Mouse (Mus musculus) liver, embryonic 12.5 days (tissue): Measurements from ENCODE around the gene Tab1. TPM values are rescaled to one million over a fixed set of nuclear protein-coding genes. Genes with fewer than 3 reads are reported as not detected.

ENCODE experiments used
- ATAC-seq: fragments of 200-750 bp; cut with Nextera tagmentation; 2 replicates; pipeline ENCODE4 v1.8.0; 2017; ENCODE audit warnings: moderate number of reproducible peaks, mild to moderate bottlenecking, moderate library complexity
- H3K27ac ChIP-seq: fragments of 300-500 bp; sonication (generic); 2 replicates; pipeline ENCODE4 v1.5.1; 2016; ENCODE audit warnings: mild to moderate bottlenecking
- H3K27me3 ChIP-seq: fragments of 300-500 bp; sonication (generic); replicated peaks from 2 replicates; pipeline ENCODE4 v1.6.1; 2016; ENCODE audit warnings: mild to moderate bottlenecking, moderate library complexity
- H3K36me3 ChIP-seq: fragments of 300-500 bp; sonication (generic); 2 replicates; pipeline ENCODE4 v1.6.1; 2016; ENCODE audit warnings: mild to moderate bottlenecking, moderate library complexity
- H3K4me1 ChIP-seq: fragments of 300-500 bp; sonication (generic); 2 replicates; pipeline ENCODE4 v1.6.1; 2016
- H3K4me2 ChIP-seq: fragments of 300-500 bp; sonication (generic); 2 replicates; pipeline ENCODE4 v1.6.1; 2016; ENCODE audit warnings: mild to moderate bottlenecking, moderate library complexity
- H3K4me3 ChIP-seq: fragments of 300-500 bp; sonication (generic); 2 replicates; pipeline ENCODE4 v1.5.1; 2016; ENCODE audit warnings: mild to moderate bottlenecking, moderate library complexity
- H3K9ac ChIP-seq: fragments of 300-500 bp; sonication (generic); 2 replicates; pipeline ENCODE4 v1.6.1; 2016; ENCODE audit warnings: mild to moderate bottlenecking, moderate library complexity
- H3K9me3 ChIP-seq: fragments of 300-500 bp; sonication (generic); replicated peaks from 2 replicates; pipeline ENCODE4 v1.6.1; 2016; ENCODE audit warnings: mild to moderate bottlenecking, moderate library complexity
- WGBS: fragments of 180-500 bp; shearing (Covaris S2); methylation state at CpG from one replicate; pipeline ENCODE4 v1.1.7; 2016; ENCODE audit not compliant: insufficient replicate concordance; 5-methylcytosine and 5-hydroxymethylcytosine counted together
- polyA plus RNA-seq: library from polyadenylated mRNA; unstranded; fragments of >200 nt; fragmentation: Nextera tagmentation; extraction: Ambion mirVana; gene quantifications from 2 replicates; pipeline ENCODE4 v1.2.1, GENCODE M21; 2016

The Tab1 gene
- polyA plus RNA-seq, 1 experiment from 2014 or later = 18.9 TPM

- Histone ChIP-seq H3K27me3 (no peaks in the 10 kb centered on the region), H3K27ac (peak overlapping the region; percentile 54), H3K4me1 (peaks cover 48% of the 10 kb centered on the region), H3K4me2 (no peak overlapping the region), H3K9me3 (no peaks in the 10 kb centered on the region), H3K9ac (no peak overlapping the region), H3K4me3 (no peak overlapping the region), H3K36me3 (no peaks in the 10 kb centered on the region)
- ATAC-seq = 0 out of 2 replicates have a peak, but pooled peaks have one; percentile 17
- WGBS = 38% methylated on average over 1 of the region's 1 CpGs
Observed at GRCm38 (mm10) chr15:80127191-80127590, 5.7 kb upstream of the Tab1 start.

- Histone ChIP-seq H3K36me3 (no peaks in the 10 kb centered on the region), H3K27me3 (no peaks in the 10 kb centered on the region), H3K4me1 (peaks cover 67% of the 10 kb centered on the region), H3K4me3 (no peak overlapping the region), H3K9ac (peak overlapping the region; percentile 65; the same call in 1 of the 2 replicates), H3K27ac (peak overlapping the region; percentile 97), H3K9me3 (no peaks in the 10 kb centered on the region), H3K4me2 (peak overlapping the region; percentile 60)
- ATAC-seq = no peak
- WGBS = 54% methylated on average over 6 of the region's 6 CpGs
Observed at GRCm38 (mm10) chr15:80129982-80130381, 2.9 kb upstream of the Tab1 start.

GRCm38 (mm10) chr15:80130689-80131088 is 2.2 kb upstream of the Tab1 start:
- peak overlapping the region; percentile 97 for H3K27ac ChIP-seq
- H3K9ac ChIP-seq = peak overlapping the region; percentile 65
- WGBS = 21% methylated on average over 5 of the region's 5 CpGs
- H3K4me3 ChIP-seq = 0 out of 2 replicates have a peak overlapping the region, but pooled peaks have one; percentile 10
- H3K9me3 ChIP-seq = no peaks in the 10 kb centered on the region
- no peaks in the 10 kb centered on the region for H3K27me3 ChIP-seq
- no peaks in the 10 kb centered on the region for H3K36me3 ChIP-seq
- H3K4me2 ChIP-seq = peak overlapping the region; percentile 60
- ATAC-seq = peak; percentile 74
- peaks cover 74% of the 10 kb centered on the region for H3K4me1 ChIP-seq

- H3K9ac ChIP-seq = peak overlapping the region; percentile 65
- H3K9me3 ChIP-seq = no peaks in the 10 kb centered on the region
- peaks cover 7% of the 10 kb centered on the region for H3K36me3 ChIP-seq
- peaks cover 81% of the 10 kb centered on the region for H3K4me1 ChIP-seq
- H3K4me3 ChIP-seq = no peak overlapping the region
- WGBS = 43% methylated on average over 6 of the region's 6 CpGs
- no peak for ATAC-seq
- H3K27ac ChIP-seq = peak overlapping the region; percentile 97
- no peaks in the 10 kb centered on the region for H3K27me3 ChIP-seq
- peak overlapping the region; percentile 60 for H3K4me2 ChIP-seq
Observed at GRCm38 (mm10) chr15:80131421-80131820, 1.5 kb upstream of the Tab1 start.

- no peaks in the 10 kb centered on the region for H3K27me3 ChIP-seq
- peak overlapping the region; percentile 89 for H3K9ac ChIP-seq
- H3K4me2 ChIP-seq = peak overlapping the region; percentile 85
- peaks cover 17% of the 10 kb centered on the region for H3K36me3 ChIP-seq
- H3K4me3 ChIP-seq = peak overlapping the region; percentile 78
- H3K4me1 ChIP-seq = peaks cover 86% of the 10 kb centered on the region
- ATAC-seq = no peak
- H3K27ac ChIP-seq = peak overlapping the region; percentile 97
- H3K9me3 ChIP-seq = no peaks in the 10 kb centered on the region
- WGBS = 76% methylated on average over 9 of the region's 9 CpGs
Observed at GRCm38 (mm10) chr15:80132452-80132851, 475 bp upstream of the Tab1 start.

GRCm38 (mm10) chr15:80133682-80134449 is 939 bp downstream of the Tab1 start:
- H3K27ac ChIP-seq = peak overlapping the region; percentile 97
- H3K4me2 ChIP-seq = peak overlapping the region; percentile 85
- no peaks in the 10 kb centered on the region for H3K27me3 ChIP-seq
- no peaks in the 10 kb centered on the region for H3K9me3 ChIP-seq
- peak; percentile 13; the same call in 1 of the 2 replicates for ATAC-seq
- H3K4me1 ChIP-seq = peaks cover 90% of the 10 kb centered on the region
- 3% methylated on average over 14 of the region's 14 CpGs for WGBS
- peak overlapping the region; percentile 89 for H3K9ac ChIP-seq
- peak overlapping the region; percentile 78 for H3K4me3 ChIP-seq
- H3K36me3 ChIP-seq = peaks cover 28% of the 10 kb centered on the region

GRCm38 (mm10) chr15:80134450-80134847 is 1.5 kb downstream of the Tab1 start:
- 44% methylated on average over 9 of the region's 9 CpGs for WGBS
- Histone ChIP-seq H3K4me3 (peak overlapping the region; percentile 78), H3K36me3 (peaks cover 33% of the 10 kb centered on the region), H3K4me1 (peaks cover 86% of the 10 kb centered on the region), H3K27me3 (no peaks in the 10 kb centered on the region), H3K9me3 (no peaks in the 10 kb centered on the region), H3K4me2 (peak overlapping the region; percentile 85), H3K27ac (peak overlapping the region; percentile 97), H3K9ac (peak overlapping the region; percentile 89)
- ATAC-seq = no peak

GRCm38 (mm10) chr15:80135499-80135898 is 2.6 kb downstream of the Tab1 start:
- 77% methylated on average over 2 of the region's 2 CpGs for WGBS
- peaks cover 43% of the 10 kb centered on the region for H3K36me3 ChIP-seq
- H3K9ac ChIP-seq = peak overlapping the region; percentile 89
- H3K4me3 ChIP-seq = no peak overlapping the region
- no peak for ATAC-seq
- H3K4me2 ChIP-seq = peak overlapping the region; percentile 85; the same call in 1 of the 2 replicates
- no peaks in the 10 kb centered on the region for H3K27me3 ChIP-seq
- peak overlapping the region; percentile 7 for H3K27ac ChIP-seq
- peaks cover 75% of the 10 kb centered on the region for H3K4me1 ChIP-seq
- no peaks in the 10 kb centered on the region for H3K9me3 ChIP-seq

- 84% methylated on average over 3 of the region's 3 CpGs for WGBS
- H3K4me2 ChIP-seq = 0 out of 2 replicates have a peak overlapping the region, but pooled peaks have one; percentile 22
- no peak overlapping the region for H3K4me3 ChIP-seq
- no peaks in the 10 kb centered on the region for H3K27me3 ChIP-seq
- no peak for ATAC-seq
- H3K27ac ChIP-seq = no peak overlapping the region; the same call in 1 of the 2 replicates
- peaks cover under 1% of the 10 kb centered on the region; the same call in 1 of the 2 replicates for H3K9me3 ChIP-seq
- peaks cover 64% of the 10 kb centered on the region for H3K4me1 ChIP-seq
- H3K9ac ChIP-seq = no peak overlapping the region
- peaks cover 55% of the 10 kb centered on the region for H3K36me3 ChIP-seq
Observed at GRCm38 (mm10) chr15:80136645-80137044, 3.7 kb downstream of the Tab1 start.

GRCm38 (mm10) chr15:80137945-80138791 is 5.2 kb downstream of the Tab1 start:
- H3K27me3 ChIP-seq = no peaks in the 10 kb centered on the region
- no peak overlapping the region; the same call in 1 of the 2 replicates for H3K4me2 ChIP-seq
- peaks cover 53% of the 10 kb centered on the region for H3K4me1 ChIP-seq
- peaks cover 70% of the 10 kb centered on the region for H3K36me3 ChIP-seq
- H3K9ac ChIP-seq = peak overlapping the region; percentile 28; the same call in 1 of the 2 replicates
- peaks cover 6% of the 10 kb centered on the region; the same call in 1 of the 2 replicates for H3K9me3 ChIP-seq
- WGBS = 76% methylated on average over 17 of the region's 17 CpGs
- no peak overlapping the region for H3K27ac ChIP-seq
- H3K4me3 ChIP-seq = no peak overlapping the region
- no peak for ATAC-seq

- WGBS = 89% methylated on average over 2 of the region's 2 CpGs
- ATAC-seq = no peak
- no peak overlapping the region for H3K27ac ChIP-seq
Observed at GRCm38 (mm10) chr15:80140302-80140701, 7.4 kb downstream of the Tab1 start.

More at GRCm38 (mm10) chr15:80140302-80140701, 7.4 kb downstream of the Tab1 start:
- H3K36me3 ChIP-seq = peaks cover 91% of the 10 kb centered on the region
- H3K9me3 ChIP-seq = peaks cover 6% of the 10 kb centered on the region; the same call in 1 of the 2 replicates
- H3K27me3 ChIP-seq = no peaks in the 10 kb centered on the region
- H3K4me1 ChIP-seq = peaks cover 39% of the 10 kb centered on the region
- H3K9ac ChIP-seq = no peak overlapping the region
- no peak overlapping the region for H3K4me3 ChIP-seq
- no peak overlapping the region for H3K4me2 ChIP-seq
